Comparison of ENCODE assay signal across 19 mouse cellular contexts in genomic region chr12:77054700-77055099, GRCm38 (mm10).
DNase-seq lines count a peak whose midpoint lies in the region; TF ChIP-seq lines count a peak whose summit lies in the region.
"Had no signal": no experiment of that assay in that cellular context is flagged by ENCODE, and none has a peak within 500 bp of the region (broad histone marks: within the 10 kb centered on the region; RNA-seq: fewer than 3 reads in every experiment).

No protein-coding gene starts in this region.

- H3K9ac ChIP-seq in CH12.LX (ENCODE audit: insufficient read depth, low read depth) (no peak overlapping the region), MEL (ENCODE audit: control insufficient read depth, low read depth, low read length, poor library complexity, severe bottlenecking) (no peak overlapping the region)
- H3K9ac ChIP-seq: embryonic facial prominence, embryonic 13.5 days; embryonic facial prominence, embryonic 15.5 days; forebrain, embryonic 12.5 days had no signal

- dilution Hi-C loops in CH12.LX (cut with MboI; ENCODE audit: extremely low pct_ligation_motif_present, extremely low pct_unique_long_range_greater_than_20kb, low sequenced_read_pairs) = no loop called here

- no peak for TF ChIP-seq CTCF in CH12.LX (conservative IDR thresholded peaks at IDR 0.05 in 1 of 2, IDR thresholded peaks at IDR 0.05 in 1 of 2; ENCODE audit: low read depth in 2 of 2, low read length in 2 of 2)
- no peak for TF ChIP-seq CTCF in MEL (IDR thresholded peaks at IDR 0.05 in 2 of 3, conservative IDR thresholded peaks at IDR 0.05 in 1 of 3; ENCODE audit: control insufficient read depth in 1 of 3, insufficient read depth in 1 of 3, low read depth in 2 of 3, low read length in 3 of 3, poor library complexity in 1 of 3, severe bottlenecking in 1 of 3)

- peak; percentile 62 for DNase-seq in 416B (ENCODE audit: low read depth)
- no peak for DNase-seq in CH12.LX (ENCODE audit: extremely low read depth)
- DNase-seq in MEL (ENCODE audit: low read depth, low spot score) = no peak
- DNase-seq in gastrocnemius, postnatal 25 days = no peak
- DNase-seq in urinary bladder, adult 2 months (ENCODE audit: low spot score) = no peak
- DNase-seq in cerebellum, adult 11 months = no peak
- DNase-seq: adrenal gland, adult 2 months; adrenal gland, postnatal 10 days; adrenal gland, postnatal 25 days; B cell, adult 2 months; cerebellum, adult 11-12 months; cerebellum, adult 9-10 months; embryo, embryonic 11 days had no signal

- in situ Hi-C loops in CH12.LX (cut with MboI; ENCODE audit: low pct_ligation_motif_present, low pct_unique_long_range_greater_than_20kb, low sequenced_read_pairs) = loop anchor here (5.0 kb wide), 2 partner anchors 93 to 183 kb away; partner anchors contain the start of gene Fut8

- no peak for TF ChIP-seq EP300 in CH12.LX (IDR thresholded peaks at IDR 0.05; ENCODE audit: low read length)
- no peak for TF ChIP-seq EP300 in MEL (IDR thresholded peaks at IDR 0.05; ENCODE audit: low read depth in 1 of 2, low read length in 2 of 2)

- H3K27me3 ChIP-seq in CH12.LX (replicated peaks) = no peaks in the 10 kb centered on the region
- no peaks in the 10 kb centered on the region for H3K27me3 ChIP-seq in MEL (ENCODE audit: control insufficient read depth in 1 of 2, insufficient read depth in 2 of 2, low read length in 2 of 2)
- H3K27me3 ChIP-seq: forebrain, embryonic 12.5 days had no signal

- H3K4me3 ChIP-seq in CH12.LX (replicated peaks in 1 of 3; ENCODE audit: low read depth in 2 of 3, low read length in 2 of 3, poor library complexity in 1 of 3) = no peak overlapping the region
- no peak overlapping the region for H3K4me3 ChIP-seq in MEL (ENCODE audit: control insufficient read depth in 1 of 2, insufficient read depth in 1 of 2, low read depth in 2 of 2, low read length in 2 of 2)
- H3K4me3 ChIP-seq: embryonic facial prominence, embryonic 13.5 days; embryonic facial prominence, embryonic 15.5 days; erythroblast, embryonic 14.5 days; forebrain, embryonic 10.5 days; forebrain, embryonic 12.5 days had no signal

- H3K36me3 ChIP-seq in CH12.LX (replicated peaks in 1 of 2; ENCODE audit: control insufficient read depth in 1 of 2, insufficient read depth in 1 of 2, low read length in 1 of 2) (no peaks in the 10 kb centered on the region), MEL (ENCODE audit: control insufficient read depth in 1 of 2, insufficient read depth in 2 of 2, low read length in 2 of 2) (peaks cover 0 to 67% of the 10 kb centered on the region in 2 experiments; a peak in 2 of 4 replicates)
- H3K36me3 ChIP-seq: embryonic facial prominence, embryonic 13.5 days; embryonic facial prominence, embryonic 15.5 days; forebrain, embryonic 10.5 days; forebrain, embryonic 12.5 days had no signal

- peaks cover 8 to 51% of the 10 kb centered on the region in 2 experiments; a peak in 3 of 4 replicates for H3K4me1 ChIP-seq in CH12.LX (ENCODE audit: control insufficient read depth in 1 of 2, insufficient read depth in 2 of 2)
- peaks cover 58 to 71% of the 10 kb centered on the region in 2 experiments for H3K4me1 ChIP-seq in MEL (ENCODE audit: control insufficient read depth in 1 of 2, insufficient read depth in 2 of 2, low read length in 2 of 2)
- H3K4me1 ChIP-seq: embryonic facial prominence, embryonic 15.5 days; forebrain, embryonic 12.5 days had no signal

- peaks cover 3% of the 10 kb centered on the region for H3K9me3 ChIP-seq in CH12.LX (replicated peaks; ENCODE audit: low read length)
- H3K9me3 ChIP-seq in MEL (replicated peaks; ENCODE audit: insufficient read depth, low read length) = no peaks in the 10 kb centered on the region
- H3K9me3 ChIP-seq: embryonic facial prominence, embryonic 13.5 days; embryonic facial prominence, embryonic 15.5 days; forebrain, embryonic 10.5 days; forebrain, embryonic 12.5 days; G1E had no signal

- H3K79me2 ChIP-seq in CH12.LX (replicated peaks; ENCODE audit: control insufficient read depth, extremely low read depth, insufficient read depth, poor library complexity, severe bottlenecking) (no peaks in the 10 kb centered on the region), MEL (ENCODE audit: control insufficient read depth, insufficient read depth, low read length, poor library complexity) (no peaks in the 10 kb centered on the region)

- no peak overlapping the region for H3K4me2 ChIP-seq in CH12.LX (ENCODE audit: insufficient read depth, low read depth, poor library complexity, severe bottlenecking)
- H3K4me2 ChIP-seq: embryonic facial prominence, embryonic 13.5 days; embryonic facial prominence, embryonic 15.5 days; forebrain, embryonic 12.5 days had no signal

- TF ChIP-seq POLR2A in CH12.LX (IDR thresholded peaks at IDR 0.05; ENCODE audit: low read depth, low read length) = no peak
- TF ChIP-seq POLR2A in MEL (IDR thresholded peaks at IDR 0.05; ENCODE audit: control insufficient read depth in 1 of 2, insufficient read depth in 1 of 2, low read depth in 1 of 2, low read length in 2 of 2, poor library complexity in 1 of 2) = no peak

- TF ChIP-seq RAD21 in CH12.LX (IDR thresholded peaks at IDR 0.05; ENCODE audit: low read depth, low read length) = no peak
- TF ChIP-seq RAD21 in MEL (IDR thresholded peaks at IDR 0.05; ENCODE audit: low read depth, low read length) = no peak

- H3K27ac ChIP-seq in CH12.LX (ENCODE audit: insufficient read depth, low read depth) (no peak overlapping the region), MEL (ENCODE audit: control insufficient read depth, low read depth, low read length) (peak overlapping the region; percentile 96; the same call in 1 of the 2 replicates)
- H3K27ac ChIP-seq: embryonic facial prominence, embryonic 13.5 days; embryonic facial prominence, embryonic 15.5 days; forebrain, embryonic 10.5 days; forebrain, embryonic 12.5 days had no signal

TF ChIP-seq in CH12.LX, 34 proteins besides CTCF, POLR2A, EP300 and RAD21:
- no peak for TF ChIP-seq ZKSCAN1 (IDR thresholded peaks at IDR 0.05; ENCODE audit: borderline replicate concordance, low read depth, low read length)
- TF ChIP-seq MAFK (IDR thresholded peaks at IDR 0.05; ENCODE audit: insufficient replicate concordance, low read length) = peak; percentile 54; the same call in 1 of the 2 replicates

TF ChIP-seq in MEL, 35 proteins besides CTCF, POLR2A, EP300 and RAD21:
- TF ChIP-seq MAFK (IDR thresholded peaks at IDR 0.05; ENCODE audit: borderline replicate concordance, low read depth, low read length) = no peak
- TF ChIP-seq GATA1 (IDR thresholded peaks at IDR 0.05; ENCODE audit: low read depth, low read length) = 0 out of 2 replicates have a peak, but pooled peaks have one; percentile 5
